Mouse (Mus musculus) bone marrow macrophage, adult 2 months (primary cell): ENCODE measurements around the gene Tada2b.

Source experiments
- CTCF ChIP-seq: IDR thresholded peaks from 2 replicates; pipeline ENCODE4 v1.5.1; 2012; ENCODE audit warnings: low read depth, mild to moderate bottlenecking, low read length, moderate library complexity
- POLR2A ChIP-seq: IDR thresholded peaks from 2 replicates; pipeline ENCODE4 v1.6.1; 2012; ENCODE audit warnings: mild to moderate bottlenecking, low read depth, low read length, borderline replicate concordance

DNA sequence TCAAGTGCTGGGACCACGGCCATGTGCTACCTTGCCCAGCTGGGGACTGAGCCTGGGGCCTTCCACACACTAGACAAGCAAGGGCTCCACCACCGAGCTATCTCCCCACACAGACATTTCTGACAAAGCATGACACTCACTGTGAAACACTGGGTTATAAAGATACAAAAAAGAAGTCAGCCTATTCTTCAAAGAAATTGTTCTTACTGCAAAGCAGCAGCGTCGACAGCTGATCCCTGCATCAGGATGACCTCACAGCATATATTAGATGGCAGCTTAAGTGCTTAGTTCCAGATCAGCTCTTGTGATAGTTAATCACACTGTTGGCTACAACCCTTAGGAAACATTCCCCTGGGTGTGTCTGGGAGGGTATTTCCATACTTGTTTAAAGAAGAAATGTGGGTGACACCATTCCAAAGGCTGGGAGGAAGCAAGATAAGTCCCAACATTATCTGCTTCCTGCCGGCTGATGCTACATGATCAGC is 39.2 kb upstream of the Tada2b start:
- TF ChIP-seq POLR2A (no peak), CTCF (no peak)
